Mouse (Mus musculus): ENCODE data around the gene Nsmce1.
"Not testable (repeated sequence)": the region's sequence is repeated elsewhere in the genome, so short reads cannot be mapped to it uniquely, and the experiment has no call there.

Nsmce1 gene

DNA sequence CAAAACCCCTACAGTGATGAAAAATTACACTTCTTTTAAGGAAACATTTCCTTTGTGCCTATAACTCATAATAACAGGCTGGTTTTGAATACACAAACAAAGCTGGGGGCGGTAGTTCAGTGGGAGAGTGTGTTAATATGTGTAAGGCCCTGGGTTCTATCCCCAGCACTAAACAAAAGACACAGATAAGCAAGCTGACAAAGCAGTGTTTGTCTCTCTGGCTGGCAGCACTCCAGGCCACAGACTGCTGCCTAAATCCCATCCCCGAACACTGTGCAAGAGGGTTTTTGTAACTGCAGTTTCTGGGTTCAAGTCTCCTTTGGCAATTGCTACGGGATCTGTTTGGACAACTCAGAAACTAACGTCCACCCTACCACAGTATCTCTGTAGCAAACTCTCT lies 49.1 kb downstream of the Nsmce1 start:
- DNase-seq (ENCODE audit: low read depth, low spot score): no peak

DNA sequence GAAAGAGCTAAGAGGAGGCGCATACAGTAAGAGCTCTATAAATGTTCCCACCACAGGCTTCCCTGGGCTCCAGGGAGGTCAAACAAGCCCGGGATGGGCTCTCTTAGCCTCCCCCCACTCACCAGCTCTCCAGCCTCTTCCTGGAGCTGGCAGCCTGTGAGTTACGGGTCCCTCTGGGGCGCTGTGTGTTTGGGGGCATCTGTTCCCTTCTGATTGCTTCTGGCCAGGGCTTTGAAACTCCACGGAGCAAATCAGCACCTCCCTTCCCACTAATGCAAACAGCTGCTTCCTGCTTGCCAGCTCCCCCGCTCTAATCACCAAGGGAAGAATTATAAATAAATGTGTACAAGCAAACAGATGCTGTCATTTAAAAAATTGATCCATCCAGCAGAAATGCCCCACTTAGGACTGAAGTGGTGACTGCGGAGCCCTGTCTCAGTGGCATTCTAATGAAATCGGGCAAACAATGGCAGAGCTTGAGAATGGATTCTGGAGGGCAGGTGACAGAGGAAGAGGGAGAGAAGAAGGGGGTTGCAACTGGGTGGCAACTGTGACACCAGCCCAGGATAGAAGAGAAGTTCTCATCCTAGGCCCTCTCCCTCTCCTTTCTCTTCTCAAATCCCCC lies 56.6 kb downstream of the Nsmce1 start:
- DNase-seq (ENCODE audit: low read depth, low spot score): no peak

DNA sequence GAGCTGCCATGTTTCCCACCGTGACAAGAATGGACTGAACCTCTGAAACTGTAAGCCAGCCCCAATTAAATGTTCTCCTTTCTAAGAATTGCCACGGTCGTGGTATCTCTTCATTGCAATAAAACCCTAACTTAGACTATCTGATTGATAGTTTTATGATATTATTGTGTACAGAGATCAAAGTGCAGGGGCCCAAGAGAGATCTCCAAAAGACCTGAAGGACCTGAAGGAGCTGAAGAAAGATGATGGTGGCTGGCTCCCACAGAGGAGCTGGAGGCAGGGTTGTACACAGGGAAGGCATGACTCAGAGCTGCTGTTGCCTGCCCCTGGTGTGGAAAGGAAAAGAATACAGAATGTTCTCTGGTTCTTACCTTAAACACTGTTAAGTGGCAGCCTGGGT lies 57.5 kb downstream of the Nsmce1 start:
- no peak for DNase-seq (ENCODE audit: low read depth, low spot score)

GRCm38 (mm10) chr7:125430170-125430842 lies 61.1 kb downstream of the Nsmce1 start:
- no peak for DNase-seq (ENCODE audit: low read depth, low spot score)

DNA sequence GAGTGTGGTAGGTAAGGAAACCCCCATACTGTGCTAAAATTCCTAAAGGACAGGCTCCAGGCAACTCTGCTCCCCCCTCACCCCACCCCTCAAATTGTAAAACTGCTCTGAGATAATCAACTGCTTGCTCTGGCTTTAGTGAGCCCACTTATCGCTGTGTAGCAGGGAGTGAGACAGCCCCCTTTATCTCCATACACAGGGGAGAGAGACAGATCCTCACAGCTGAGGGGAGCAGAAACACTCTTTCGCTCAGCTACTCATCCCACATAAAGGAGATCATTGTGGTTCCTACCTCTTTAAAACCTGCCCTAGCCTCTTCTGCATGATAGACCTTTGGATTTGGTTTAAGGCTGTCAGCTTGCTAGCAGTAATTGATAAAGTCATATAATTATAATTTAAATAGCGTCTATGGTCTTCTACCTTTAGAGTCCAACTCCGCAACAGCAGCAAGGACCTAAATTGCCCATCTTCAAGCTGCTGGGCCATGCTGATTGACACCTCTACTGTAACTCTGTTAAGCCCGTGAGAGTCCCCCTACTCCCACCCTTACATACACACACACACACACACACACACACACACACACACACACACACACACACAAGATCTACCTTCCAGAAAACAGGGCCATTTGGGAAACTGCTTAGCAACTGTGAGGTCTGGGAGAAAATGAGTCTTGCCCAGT lies 62.4 kb downstream of the Nsmce1 start:
- DNase-seq (ENCODE audit: low read depth, low spot score): not testable (repeated sequence)

DNA sequence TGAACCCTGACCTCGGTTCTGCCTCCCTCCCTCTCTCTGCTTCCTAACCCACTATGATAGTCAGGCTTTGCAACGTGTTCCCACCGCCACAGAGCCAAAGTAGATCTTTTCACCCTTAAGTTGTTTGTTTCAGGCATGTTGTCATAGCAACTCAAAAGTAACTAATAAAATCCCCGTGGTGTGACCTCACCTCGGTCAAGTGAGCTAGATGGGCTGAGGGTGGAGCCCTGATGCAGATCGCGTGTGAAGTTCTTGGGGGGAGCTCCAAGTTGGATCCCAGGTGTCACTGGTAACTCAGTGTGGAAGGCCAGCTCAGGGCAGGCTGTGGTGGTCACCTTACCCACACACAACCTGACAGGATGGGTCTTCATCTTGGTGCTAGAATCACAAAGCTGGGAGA lies 63.0 kb downstream of the Nsmce1 start:
- DNase-seq (ENCODE audit: low read depth, low spot score): no peak

DNA sequence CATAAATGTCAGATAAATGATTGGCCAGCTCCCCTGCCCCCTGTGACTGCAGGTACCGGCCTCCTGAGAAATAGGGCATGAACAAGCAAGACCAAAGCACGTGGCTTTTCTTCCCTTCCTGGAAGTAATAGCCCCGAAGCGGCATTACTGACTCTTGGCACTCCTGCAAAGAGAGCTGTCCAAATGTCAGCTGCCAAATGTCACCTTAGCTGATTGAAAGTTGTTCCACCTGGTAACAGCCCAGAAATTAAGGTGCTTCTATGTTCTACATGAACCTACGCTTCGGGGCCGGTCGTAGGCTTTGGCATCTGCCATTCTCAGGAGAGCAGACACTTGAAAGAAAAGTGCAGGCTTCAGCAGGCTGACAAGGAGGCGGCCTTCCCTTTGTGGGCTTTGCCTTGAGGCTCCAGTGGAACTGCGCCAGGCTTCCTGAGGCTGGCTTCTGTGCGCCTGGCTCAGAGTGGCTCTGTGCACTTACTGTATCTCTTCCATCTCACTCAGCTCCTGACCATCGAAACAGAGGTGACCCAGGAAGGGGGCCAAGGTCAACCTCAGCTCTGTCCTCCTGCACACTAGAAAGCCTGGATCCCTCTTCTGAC lies 63.8 kb downstream of the Nsmce1 start:
- DNase-seq (ENCODE audit: low read depth, low spot score): no peak

- no peak for DNase-seq (ENCODE audit: low read depth, low spot score)
These were observed 68.3 kb downstream of the Nsmce1 start for GRCm38 (mm10) chr7:125423056-125423455.

DNA sequence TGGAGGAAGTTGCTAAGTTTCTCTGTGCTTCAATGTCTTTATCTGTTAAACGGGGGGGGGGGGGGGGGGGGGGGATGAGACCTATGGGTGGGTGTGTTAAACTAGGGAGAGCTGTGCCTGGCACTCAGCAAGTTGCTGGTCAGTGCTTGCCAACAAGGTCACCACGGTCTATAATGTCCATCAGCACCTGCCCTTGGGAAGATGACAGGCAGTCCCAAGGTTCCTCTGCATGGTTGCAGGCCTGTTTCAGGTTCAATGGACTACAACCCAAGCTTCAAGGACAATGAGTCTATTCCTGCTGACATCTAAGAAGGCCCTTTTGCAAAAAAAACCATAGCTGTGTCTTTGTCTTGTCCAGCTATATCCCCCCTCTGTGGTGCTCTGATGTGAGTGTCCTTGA lies 69.5 kb downstream of the Nsmce1 start:
- no peak for DNase-seq (ENCODE audit: low read depth, low spot score)

DNA sequence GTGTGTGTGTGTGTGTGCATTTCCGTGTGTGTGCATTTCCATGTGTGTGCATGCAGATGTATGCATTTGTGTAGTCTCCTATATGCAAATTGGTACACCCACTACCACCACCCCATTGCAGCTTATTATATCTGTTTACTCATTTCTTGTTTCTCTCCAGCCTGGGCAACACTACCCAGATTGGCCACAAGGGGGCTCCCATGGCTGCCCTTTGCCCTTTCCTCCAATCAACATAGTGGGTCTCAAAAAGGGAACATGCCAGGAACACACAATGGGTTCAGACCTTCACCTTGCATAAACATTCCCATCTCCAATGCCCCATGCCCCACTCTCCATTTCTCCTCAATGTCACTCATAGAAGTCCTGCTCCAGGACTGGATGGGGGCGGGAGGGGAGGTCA lies 71.2 kb downstream of the Nsmce1 start:
- no peak for DNase-seq (ENCODE audit: low read depth, low spot score)

DNA sequence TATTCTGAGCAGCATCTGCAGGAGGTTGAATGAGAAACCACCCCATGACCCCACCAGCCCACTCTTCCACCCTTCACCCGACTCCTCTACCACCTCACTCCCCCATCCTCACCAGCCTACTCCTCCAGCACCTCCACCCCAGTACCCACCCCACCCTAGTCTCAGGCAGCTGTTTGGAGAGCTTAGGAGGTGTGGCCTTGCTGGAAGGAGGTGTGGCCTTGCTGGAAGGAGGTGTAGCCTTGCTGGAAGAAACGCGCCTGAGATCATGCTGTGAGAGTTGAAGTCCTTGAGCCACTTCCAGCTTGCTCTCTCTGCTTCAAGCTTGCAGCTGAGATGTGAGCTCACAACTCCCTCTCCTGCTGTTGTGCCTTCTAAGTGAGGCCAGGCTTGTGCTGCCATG lies 73.0 kb downstream of the Nsmce1 start:
- no peak for DNase-seq (ENCODE audit: low read depth, low spot score)

All from telencephalon, adult 2 months (tissue).